Mouse (Mus musculus): Measurements from ENCODE around the gene Snx29.

DNA sequence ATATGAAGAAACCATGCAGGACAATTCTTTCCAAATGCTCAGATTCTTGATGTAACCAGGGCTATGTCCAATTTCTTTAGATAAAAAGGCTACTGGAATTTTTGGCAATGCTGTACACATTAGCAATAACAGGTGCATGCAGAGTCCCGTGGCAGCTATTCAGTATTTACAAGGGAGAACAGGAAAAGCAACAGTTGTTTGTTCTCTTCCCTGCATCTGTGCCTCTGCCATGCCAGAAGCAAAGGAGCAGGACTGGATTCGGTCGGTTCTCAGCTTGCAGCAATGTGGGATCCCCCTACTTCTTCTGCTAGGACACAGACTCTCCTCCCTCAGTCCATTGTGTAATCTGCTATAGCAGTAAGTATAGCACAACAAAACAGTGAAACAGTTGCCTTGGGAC lies 276.8 kb downstream of the Snx29 start:
- TF ChIP-seq CTCF (IDR thresholded peaks at IDR 0.05; ENCODE audit: low read depth, low read length) (no peak), POLR2A (IDR thresholded peaks at IDR 0.05; ENCODE audit: extremely low read depth, insufficient read depth, low read length) (no peak)
